Mouse (Mus musculus) stomach, postnatal 0 days (tissue): ENCODE data around the gene Dlg2.

ENCODE experiments used
- CTCF ChIP-seq: IDR thresholded peaks from 2 replicates; pipeline ENCODE4 v1.5.1; 2016; ENCODE audit warnings: antibody characterized with exemption, low read depth, mild to moderate bottlenecking, moderate library complexity
- EP300 ChIP-seq: optimal IDR thresholded peaks from 2 replicates; pipeline ENCODE3; 2016; ENCODE audit warnings: antibody characterized with exemption

DNA sequence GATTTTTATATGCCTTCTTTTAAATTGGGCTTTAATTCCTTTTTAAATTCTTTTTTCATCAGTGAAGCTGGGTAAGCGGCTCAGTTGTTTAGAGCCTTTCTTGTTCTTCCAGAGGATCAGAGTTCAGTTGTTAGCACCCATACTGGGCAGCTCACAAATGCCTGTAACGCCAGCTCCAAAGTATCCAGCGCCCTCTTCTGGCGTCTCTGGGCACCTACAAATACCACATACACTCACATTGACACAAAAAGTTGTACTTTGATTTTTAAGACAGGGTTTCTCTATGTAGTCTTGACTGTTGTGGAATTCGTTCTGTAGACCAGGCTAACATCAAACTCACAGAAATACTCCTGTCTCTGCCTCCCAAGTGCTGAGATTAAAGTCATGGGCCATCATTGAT lies 1932.0 kb downstream of the Dlg2 start:
- TF ChIP-seq CTCF, result no peak
- no peak for TF ChIP-seq EP300
